Mouse (Mus musculus): ENCODE measurements around the gene Jpt1. TPM values are rescaled to one million over a fixed set of nuclear protein-coding genes. Genes with fewer than 3 reads are reported as not detected.
"Not testable (repeated sequence)": the region's sequence is repeated elsewhere in the genome, so short reads cannot be mapped to it uniquely, and the experiment has no call there.

Gene Jpt1
- polyA plus RNA-seq, 1 experiment: 386 TPM

- H3K4me3 ChIP-seq: peak overlapping the region; percentile 69
- H3K36me3 ChIP-seq (ENCODE audit: control insufficient read depth, insufficient read depth): peaks cover 26% of the 10 kb centered on the region
These were observed 21.3 kb upstream of the Jpt1 start for GRCm38 (mm10) chr11:115535401-115536037.

GRCm38 (mm10) chr11:115534759-115535371 is 20.7 kb upstream of the Jpt1 start:
- Histone ChIP-seq H3K4me3 (peak overlapping the region; percentile 69), H3K27me3 (ENCODE audit: control insufficient read depth, insufficient read depth, insufficient read length) (no peaks in the 10 kb centered on the region), H3K36me3 (ENCODE audit: control insufficient read depth, insufficient read depth) (peaks cover 30% of the 10 kb centered on the region), H3K79me2 (ENCODE audit: control insufficient read depth, insufficient read depth) (peaks cover 54% of the 10 kb centered on the region), H3ac (ENCODE audit: control insufficient read depth, insufficient read length) (peak overlapping the region; percentile 97), H3K4me2 (ENCODE audit: low read depth) (peak overlapping the region; percentile 99)
- TF ChIP-seq POLR2A (IDR thresholded peaks at IDR 0.05; ENCODE audit: insufficient read length, low read depth) (no peak), SRF (IDR thresholded peaks at IDR 0.05; ENCODE audit: control insufficient read depth, insufficient read length, low read depth) (no peak), MYOD1 (IDR thresholded peaks at IDR 0.05; ENCODE audit: control insufficient read depth in 1 of 3, insufficient read length in 2 of 3, low read depth in 2 of 3) (no peak), CEBPB (IDR thresholded peaks at IDR 0.05; ENCODE audit: insufficient read depth, poor library complexity, severe bottlenecking) (no peak), POLR2AphosphoS2 (IDR thresholded peaks at IDR 0.05; ENCODE audit: insufficient read length, low read depth) (no peak), USF1 (IDR thresholded peaks at IDR 0.05; ENCODE audit: low read depth) (no peak)

More at GRCm38 (mm10) chr11:115535401-115536037, 21.3 kb upstream of the Jpt1 start:
- Histone ChIP-seq H3K4me2 (ENCODE audit: low read depth) (peak overlapping the region; percentile 99), H3K27me3 (ENCODE audit: control insufficient read depth, insufficient read depth, insufficient read length) (no peaks in the 10 kb centered on the region), H3ac (ENCODE audit: control insufficient read depth, insufficient read length) (peak overlapping the region; percentile 97), H3K79me2 (ENCODE audit: control insufficient read depth, insufficient read depth) (peaks cover 47% of the 10 kb centered on the region)
- TF ChIP-seq TCF12 (IDR thresholded peaks at IDR 0.05; ENCODE audit: insufficient read depth, poor library complexity, severe bottlenecking): no peak
- no peak for TF ChIP-seq MYOG (IDR thresholded peaks at IDR 0.05; ENCODE audit: control insufficient read depth in 1 of 3, insufficient read depth in 1 of 3, insufficient read length in 2 of 3, low read depth in 2 of 3)
- TF ChIP-seq SRF (IDR thresholded peaks at IDR 0.05; ENCODE audit: control insufficient read depth, insufficient read length, low read depth): no peak
- TF ChIP-seq MYOD1 (IDR thresholded peaks at IDR 0.05; ENCODE audit: control insufficient read depth in 1 of 3, insufficient read length in 2 of 3, low read depth in 2 of 3): no peak
- TF ChIP-seq REST (IDR thresholded peaks at IDR 0.05; ENCODE audit: insufficient read depth, insufficient read length): no peak
- TF ChIP-seq TCF3 (IDR thresholded peaks at IDR 0.05; ENCODE audit: insufficient read length, low read depth): no peak
- no peak for TF ChIP-seq USF1 (IDR thresholded peaks at IDR 0.05; ENCODE audit: low read depth)
- TF ChIP-seq POLR2AphosphoS2 (IDR thresholded peaks at IDR 0.05; ENCODE audit: insufficient read length, low read depth): peak; percentile 22

GRCm38 (mm10) chr11:115526446-115526845 is 12.3 kb upstream of the Jpt1 start:
- not testable (repeated sequence) for H3ac ChIP-seq (ENCODE audit: control insufficient read depth, insufficient read length); H3K4me3 ChIP-seq; H3K4me2 ChIP-seq (ENCODE audit: low read depth); H3K27me3 ChIP-seq (ENCODE audit: control insufficient read depth, insufficient read depth, insufficient read length)
- Histone ChIP-seq H3K79me2 (ENCODE audit: control insufficient read depth, insufficient read depth) (peaks cover 62% of the 10 kb centered on the region), H3K36me3 (ENCODE audit: control insufficient read depth, insufficient read depth) (peaks cover 59% of the 10 kb centered on the region)

- no peak overlapping the region for H3K4me3 ChIP-seq
- H3ac ChIP-seq (ENCODE audit: control insufficient read depth, insufficient read length): no peak overlapping the region
- TF ChIP-seq MYOG (IDR thresholded peaks at IDR 0.05; ENCODE audit: control insufficient read depth in 1 of 3, insufficient read depth in 1 of 3, insufficient read length in 2 of 3, low read depth in 2 of 3): no peak
- TF ChIP-seq POLR2A (IDR thresholded peaks at IDR 0.05; ENCODE audit: insufficient read length, low read depth): no peak
- TF ChIP-seq TCF12 (IDR thresholded peaks at IDR 0.05; ENCODE audit: insufficient read depth, poor library complexity, severe bottlenecking): no peak
- no peak for TF ChIP-seq POLR2AphosphoS2 (IDR thresholded peaks at IDR 0.05; ENCODE audit: insufficient read length, low read depth)
- TF ChIP-seq MAX (IDR thresholded peaks at IDR 0.05; ENCODE audit: low read depth): no peak
- TF ChIP-seq MYOD1 (IDR thresholded peaks at IDR 0.05; ENCODE audit: control insufficient read depth in 1 of 3, insufficient read length in 2 of 3, low read depth in 2 of 3): no peak
- no peak for TF ChIP-seq USF1 (IDR thresholded peaks at IDR 0.05; ENCODE audit: low read depth)
- peaks cover 44% of the 10 kb centered on the region for H3K36me3 ChIP-seq (ENCODE audit: control insufficient read depth, insufficient read depth)
- no peaks in the 10 kb centered on the region for H3K27me3 ChIP-seq (ENCODE audit: control insufficient read depth, insufficient read depth, insufficient read length)
- peaks cover 30% of the 10 kb centered on the region for H3K79me2 ChIP-seq (ENCODE audit: control insufficient read depth, insufficient read depth)
- H3K4me2 ChIP-seq (ENCODE audit: low read depth): no peak overlapping the region
These were observed 8.5 kb upstream of the Jpt1 start for GRCm38 (mm10) chr11:115522703-115523102.

DNA sequence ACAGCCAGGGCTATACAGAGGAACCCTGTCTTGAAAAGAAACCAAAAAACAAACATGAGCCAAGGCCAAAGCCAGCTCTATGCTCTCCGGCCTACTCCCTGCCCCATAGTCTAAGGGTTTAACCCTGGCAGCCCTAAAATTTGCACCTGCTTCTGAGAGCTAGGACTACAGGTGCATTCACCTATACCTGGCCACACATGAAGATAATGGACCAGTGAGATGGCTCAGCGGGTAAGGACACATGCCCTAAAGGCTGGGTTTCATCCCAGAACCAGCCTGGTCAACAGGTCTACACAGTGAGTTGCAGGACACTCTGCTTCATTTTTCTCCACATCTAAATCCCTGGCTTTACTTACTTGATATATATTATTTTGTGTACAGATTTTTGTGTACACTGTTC is 8.1 kb upstream of the Jpt1 start:
- Histone ChIP-seq H3K4me3 (no peak overlapping the region), H3ac (ENCODE audit: control insufficient read depth, insufficient read length) (no peak overlapping the region), H3K4me2 (ENCODE audit: low read depth) (no peak overlapping the region), H3K36me3 (ENCODE audit: control insufficient read depth, insufficient read depth) (peaks cover 41% of the 10 kb centered on the region), H3K79me2 (ENCODE audit: control insufficient read depth, insufficient read depth) (peaks cover 25% of the 10 kb centered on the region), H3K27me3 (ENCODE audit: control insufficient read depth, insufficient read depth, insufficient read length) (no peaks in the 10 kb centered on the region)
- TF ChIP-seq USF1 (IDR thresholded peaks at IDR 0.05; ENCODE audit: low read depth) (no peak), MYOD1 (IDR thresholded peaks at IDR 0.05; ENCODE audit: control insufficient read depth in 1 of 3, insufficient read length in 2 of 3, low read depth in 2 of 3) (no peak), E2F4 (IDR thresholded peaks at IDR 0.05; ENCODE audit: insufficient read depth) (no peak), SRF (IDR thresholded peaks at IDR 0.05; ENCODE audit: control insufficient read depth, insufficient read length, low read depth) (no peak), MAX (IDR thresholded peaks at IDR 0.05; ENCODE audit: low read depth) (no peak), POLR2A (IDR thresholded peaks at IDR 0.05; ENCODE audit: insufficient read length, low read depth) (no peak), POLR2AphosphoS2 (IDR thresholded peaks at IDR 0.05; ENCODE audit: insufficient read length, low read depth) (no peak), TCF3 (IDR thresholded peaks at IDR 0.05; ENCODE audit: insufficient read length, low read depth) (no peak), TCF12 (IDR thresholded peaks at IDR 0.05; ENCODE audit: insufficient read depth, poor library complexity, severe bottlenecking) (no peak), REST (IDR thresholded peaks at IDR 0.05; ENCODE audit: insufficient read depth, insufficient read length) (no peak), MYOG (IDR thresholded peaks at IDR 0.05; ENCODE audit: control insufficient read depth in 1 of 3, insufficient read depth in 1 of 3, insufficient read length in 2 of 3, low read depth in 2 of 3) (no peak)

Data from myocyte (in vitro differentiated cells).